Mouse (Mus musculus): Measurements from ENCODE around the gene Olfr1030. TPM values are rescaled to one million over a fixed set of nuclear protein-coding genes. Genes with fewer than 3 reads are reported as not detected.

The Olfr1030 gene
- polyA plus RNA-seq (2012; ENCODE audit: low replicate concordance), result not detected in 2 replicates

DNA sequence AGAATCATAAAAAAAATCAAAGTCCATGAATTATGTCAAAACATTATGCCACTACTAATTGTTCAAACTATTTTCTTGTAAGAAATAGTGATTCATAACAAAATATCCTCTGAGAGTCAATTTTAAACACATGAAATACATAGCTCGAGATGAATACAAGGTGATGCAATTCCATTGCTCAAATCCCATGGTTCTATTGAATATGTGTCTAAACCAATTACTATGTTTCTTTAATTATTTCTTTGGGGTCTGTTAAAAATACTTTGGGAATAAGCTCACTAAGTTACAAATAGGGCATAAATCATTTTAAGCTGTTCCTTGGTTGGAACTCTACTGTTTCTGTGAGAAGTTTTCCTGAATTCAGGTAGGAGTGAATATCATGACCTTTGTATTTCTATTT, at the start of gene Olfr1030:
Gene Olfr1030, plus strand, starts transcription at position 301 of the 400 bp plus-strand sequence.

DNA sequence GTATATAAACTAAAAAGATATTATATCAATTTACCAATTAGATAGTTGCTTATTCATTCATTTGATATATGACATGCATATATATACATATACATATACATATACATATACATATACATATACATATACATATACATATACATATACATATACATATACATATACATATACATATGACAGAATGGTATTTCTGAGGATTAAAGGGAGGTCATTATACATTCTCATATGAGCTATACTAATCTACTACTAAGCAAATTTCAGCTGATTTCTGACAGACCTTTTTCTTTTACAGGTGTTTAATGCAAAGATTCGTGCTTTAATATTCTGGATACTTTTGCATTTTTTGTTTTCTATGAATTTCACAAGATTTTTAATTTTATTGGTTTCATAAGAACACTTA, 28.9 kb upstream of the Olfr1030 start, which contains the start of gene Olfr1028:
Gene Olfr1028, plus strand, starts transcription at position 301 of the 400 bp plus-strand sequence.

DNA sequence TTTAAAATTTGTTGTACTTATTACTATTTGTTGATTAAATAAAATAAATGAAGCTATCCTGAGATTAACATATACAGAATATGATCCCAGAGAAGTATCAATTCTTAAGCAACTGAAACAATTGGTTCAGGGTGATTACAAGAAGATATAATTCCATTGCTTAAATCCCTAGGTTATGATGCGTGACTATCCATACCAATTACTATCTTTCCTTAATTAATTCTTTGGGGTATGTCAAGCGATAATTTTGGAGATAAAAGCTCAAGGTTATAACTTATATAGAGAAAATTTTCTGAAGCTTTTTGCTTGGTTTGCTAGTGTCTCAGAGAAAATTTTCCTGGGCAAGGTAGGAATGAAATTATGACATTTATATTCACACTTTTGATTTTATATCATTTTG, 5.5 kb upstream of the Olfr1030 start, which contains the start of gene Olfr1029:
Gene Olfr1029, plus strand, starts transcription at position 301 of the 400 bp plus-strand sequence.

DNA sequence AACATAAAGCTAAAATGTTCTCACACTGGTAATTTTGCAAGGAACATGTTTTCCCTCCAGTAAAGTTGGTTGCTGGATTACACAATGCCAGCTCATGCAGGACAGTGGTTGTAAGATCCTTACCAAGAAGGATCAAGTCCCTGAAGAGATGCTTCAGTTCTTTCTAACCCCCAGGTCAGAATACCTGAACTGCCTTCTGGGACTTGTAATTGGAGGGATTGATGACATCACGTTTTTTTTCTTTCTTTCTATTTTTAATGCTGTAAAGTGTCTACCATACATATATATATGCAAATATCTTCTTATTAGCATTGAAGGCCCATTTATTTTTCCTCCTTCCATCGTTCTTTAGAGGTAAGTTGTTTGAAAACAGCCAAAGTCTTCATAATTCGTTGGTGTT, 10.9 kb downstream of the Olfr1030 start, which contains the start of gene Olfr1031:
Gene Olfr1031, plus strand, starts transcription at position 301 of the 400 bp plus-strand sequence.

DNA sequence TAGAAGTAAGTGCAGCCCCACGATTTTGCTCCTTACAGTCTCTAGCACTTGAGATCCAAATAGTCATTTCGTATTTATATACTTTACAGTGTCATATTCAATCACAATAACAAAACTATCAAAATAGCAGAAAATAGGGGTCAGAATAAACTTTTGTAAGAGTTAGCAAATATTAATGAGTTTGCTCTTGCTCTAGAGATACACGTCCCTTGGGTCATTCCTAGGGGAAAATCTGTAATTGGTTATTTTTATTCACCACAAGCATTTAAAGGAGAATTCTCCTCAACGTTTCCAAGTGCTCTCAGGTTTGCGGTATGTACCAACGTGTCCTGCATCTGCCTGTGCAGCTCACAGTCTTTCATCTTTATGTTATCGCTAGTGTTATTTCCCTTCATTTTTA, 26.2 kb downstream of the Olfr1030 start, which contains the start of gene Olfr1032:
Gene Olfr1032, plus strand, starts transcription at position 301 of the 400 bp plus-strand sequence.

DNA sequence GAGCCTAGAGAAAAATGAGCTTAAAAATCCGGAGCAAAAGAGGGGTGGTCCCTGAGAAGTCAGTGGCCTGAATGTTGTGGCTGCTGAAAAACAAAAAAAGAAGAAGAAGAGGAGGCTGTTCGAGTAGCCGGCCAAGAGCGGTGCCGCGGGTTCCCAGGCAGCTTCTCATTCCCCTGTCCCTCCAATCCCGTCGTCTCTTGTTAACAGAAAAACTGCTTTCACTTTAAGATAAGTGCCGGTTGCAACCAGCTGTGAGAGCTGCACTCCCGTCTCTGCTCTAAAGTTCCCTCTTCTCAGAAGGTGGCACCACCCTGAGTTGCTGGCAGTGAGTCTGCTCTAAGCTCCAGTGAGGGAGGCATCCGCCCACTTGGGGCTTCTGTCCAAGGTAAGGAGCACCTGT, 41.3 kb downstream of the Olfr1030 start, which contains the start of gene Olfr1033:
Gene Olfr1033, plus strand, starts transcription at position 228 of the 400 bp plus-strand sequence.

Other genes with a start within 250 kb of the Olfr1030 start
- gene Olfr1012, start 216.5 kb upstream of the Olfr1030 start, polyA plus RNA-seq (2012; ENCODE audit: low replicate concordance), result not detected in 2 replicates
- gene Olfr1013, start 212.2 kb upstream of the Olfr1030 start, polyA plus RNA-seq (2012; ENCODE audit: low replicate concordance), result not detected in 2 replicates
- gene Olfr1014, start 206.6 kb upstream of the Olfr1030 start, polyA plus RNA-seq (2012; ENCODE audit: low replicate concordance), result not detected in 2 replicates
- not detected in 2 replicates for gene Olfr1015, start 197.3 kb upstream of the Olfr1030 start, polyA plus RNA-seq (2012; ENCODE audit: low replicate concordance)
- gene Olfr1016, start 176.7 kb upstream of the Olfr1030 start, polyA plus RNA-seq (2012; ENCODE audit: low replicate concordance), result not detected in 2 replicates
- gene Olfr1018, start 160.8 kb upstream of the Olfr1030 start, polyA plus RNA-seq (2012; ENCODE audit: low replicate concordance), result not detected in 2 replicates
- gene Olfr1019, start 133.8 kb upstream of the Olfr1030 start, polyA plus RNA-seq (2012; ENCODE audit: low replicate concordance), result not detected in 2 replicates
- not detected in 2 replicates for gene Olfr1020, start 132.2 kb upstream of the Olfr1030 start, polyA plus RNA-seq (2012; ENCODE audit: low replicate concordance)
- not detected in 2 replicates for gene Olfr1022, start 110.7 kb upstream of the Olfr1030 start, polyA plus RNA-seq (2012; ENCODE audit: low replicate concordance)
- not detected in 2 replicates for gene Olfr1023, start 93.6 kb upstream of the Olfr1030 start, polyA plus RNA-seq (2012; ENCODE audit: low replicate concordance)
- not detected in 2 replicates for gene Olfr1024, start 74.2 kb upstream of the Olfr1030 start, polyA plus RNA-seq (2012; ENCODE audit: low replicate concordance)
- gene Olfr1025-ps1, start 64.1 kb upstream of the Olfr1030 start, polyA plus RNA-seq (2012; ENCODE audit: low replicate concordance), result not detected in 2 replicates
- not detected in 2 replicates for gene Olfr1026, start 57.7 kb upstream of the Olfr1030 start, polyA plus RNA-seq (2012; ENCODE audit: low replicate concordance)
- not detected in 2 replicates for gene Olfr1028, start 28.8 kb upstream of the Olfr1030 start, polyA plus RNA-seq (2012; ENCODE audit: low replicate concordance)
- gene Olfr1029, start 5.4 kb upstream of the Olfr1030 start, polyA plus RNA-seq (2012; ENCODE audit: low replicate concordance), result not detected in 2 replicates
- gene Olfr1031, start 11.0 kb downstream of the Olfr1030 start, polyA plus RNA-seq (2012; ENCODE audit: low replicate concordance), result not detected in 2 replicates
- not detected in 2 replicates for gene Olfr1032, start 26.3 kb downstream of the Olfr1030 start, polyA plus RNA-seq (2012; ENCODE audit: low replicate concordance)
- gene Olfr1033, start 41.4 kb downstream of the Olfr1030 start, polyA plus RNA-seq (2012; ENCODE audit: low replicate concordance), result not detected in 2 replicates
- not detected in 2 replicates for gene Olfr1034, start 66.6 kb downstream of the Olfr1030 start, polyA plus RNA-seq (2012; ENCODE audit: low replicate concordance)
- not detected in 2 replicates for gene Olfr1036, start 94.7 kb downstream of the Olfr1030 start, polyA plus RNA-seq (2012; ENCODE audit: low replicate concordance)
- not detected in 2 replicates for gene Olfr1037, start 108.1 kb downstream of the Olfr1030 start, polyA plus RNA-seq (2012; ENCODE audit: low replicate concordance)
- gene Olfr1039, start 156.7 kb downstream of the Olfr1030 start, polyA plus RNA-seq (2012; ENCODE audit: low replicate concordance), result not detected in 2 replicates
- gene Olfr1040, start 167.5 kb downstream of the Olfr1030 start, polyA plus RNA-seq (2012; ENCODE audit: low replicate concordance), result not detected in 2 replicates
- gene Olfr1042, start 182.6 kb downstream of the Olfr1030 start, polyA plus RNA-seq (2012; ENCODE audit: low replicate concordance), result not detected in 2 replicates
- gene Olfr1043, start 188.2 kb downstream of the Olfr1030 start, polyA plus RNA-seq (2012; ENCODE audit: low replicate concordance), result 0.19 TPM in 1 of 2 replicates, not detected in the other
- gene Olfr1044, start 198.5 kb downstream of the Olfr1030 start, polyA plus RNA-seq (2012; ENCODE audit: low replicate concordance), result not detected in 2 replicates
- not detected in 2 replicates for gene Olfr52, start 206.4 kb downstream of the Olfr1030 start, polyA plus RNA-seq (2012; ENCODE audit: low replicate concordance)
- gene Olfr1045, start 223.7 kb downstream of the Olfr1030 start, polyA plus RNA-seq (2012; ENCODE audit: low replicate concordance), result not detected in 2 replicates
- not detected in 2 replicates for gene Olfr1046, start 240.0 kb downstream of the Olfr1030 start, polyA plus RNA-seq (2012; ENCODE audit: low replicate concordance)

All from leukemia stem cell, adult 10-12 weeks (primary cell).